Mouse (Mus musculus) bone marrow, adult 2 months (tissue): ENCODE data around the gene Znrf2. TPM values are rescaled to one million over a fixed set of nuclear protein-coding genes. Genes with fewer than 3 reads are reported as not detected.

Experiments used
- H3K27ac ChIP-seq: fragments of 200-500 bp; 2 replicates; pipeline ENCODE4 v1.5.1; 2012; ENCODE audit warnings: low read depth, mild to moderate bottlenecking, control low read depth, inconsistent platforms, low read length; ENCODE audit not compliant: control insufficient read depth, poor library complexity, insufficient read depth
- H3K4me1 ChIP-seq: fragments of 200-500 bp; 2 replicates; pipeline ENCODE4 v1.6.1; 2011; ENCODE audit warnings: low read length; ENCODE audit not compliant: control insufficient read depth, insufficient read depth
- H3K4me3 ChIP-seq: fragments of 200-500 bp; replicated peaks from 2 replicates; pipeline ENCODE3; 2011; ENCODE audit warnings: mild to moderate bottlenecking, low read depth, low read length, control low read depth; ENCODE audit not compliant: control insufficient read depth
- CTCF ChIP-seq: fragments of 200-500 bp; IDR thresholded peaks from 2 replicates; pipeline ENCODE4 v1.5.1; 2011; ENCODE audit warnings: low read length, control low read depth; ENCODE audit not compliant: control insufficient read depth, insufficient read depth
- POLR2A ChIP-seq: fragments of 200-500 bp; IDR thresholded peaks from 2 replicates; pipeline ENCODE4 v1.6.1; 2011; ENCODE audit warnings: low read depth, mild to moderate bottlenecking, control low read depth, low read length, borderline replicate concordance; ENCODE audit not compliant: control insufficient read depth
- WGBS: fragments of 180-500 bp; shearing (Covaris S2); methylation state at CpG from one replicate; pipeline ENCODE4 v1.1.7; 2018; 5-methylcytosine and 5-hydroxymethylcytosine counted together
- polyA plus RNA-seq: library from polyadenylated mRNA; stranded (reverse); fragments of >200 nt; gene quantifications from 2 replicates; pipeline ENCODE4 v1.2.4, GENCODE M21; 2011; ENCODE audit warnings: low replicate concordance; ENCODE audit not compliant: missing spikeins, insufficient read depth, insufficient read length

Znrf2 gene
- polyA plus RNA-seq, 1 experiment = 10.6 TPM

GRCm38 (mm10) chr6:54873029-54873428, 56.3 kb downstream of the Znrf2 start:
- no peak for TF ChIP-seq CTCF
- TF ChIP-seq POLR2A = no peak
- Histone ChIP-seq H3K4me1 (no peaks in the 10 kb centered on the region), H3K27ac (no peak overlapping the region), H3K4me3 (no peak overlapping the region)
- 83% methylated on average over 5 of the region's 5 CpGs for WGBS

DNA sequence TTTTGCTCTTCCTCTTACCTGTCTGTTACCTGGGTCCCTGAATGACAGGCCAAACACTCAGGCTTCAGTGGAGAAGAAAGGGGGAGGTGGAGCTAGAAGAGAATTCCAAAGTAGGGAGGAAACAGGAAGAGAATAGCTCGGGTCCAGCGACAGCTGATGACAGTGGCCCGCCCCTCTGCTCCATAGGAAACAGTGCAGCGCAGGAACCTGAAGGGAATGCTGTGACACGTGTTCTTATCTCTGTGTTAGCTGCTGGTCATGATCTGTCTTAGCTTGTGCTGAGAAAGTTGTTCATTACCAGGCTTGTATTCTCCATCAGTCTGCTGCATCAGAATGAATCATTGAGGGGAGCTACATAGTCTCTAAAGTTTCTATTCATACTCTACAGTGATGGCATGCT, 60.1 kb downstream of the Znrf2 start:
- Histone ChIP-seq H3K4me1 (no peaks in the 10 kb centered on the region), H3K27ac (no peak overlapping the region), H3K4me3 (no peak overlapping the region)
- no peak for TF ChIP-seq CTCF
- TF ChIP-seq POLR2A = no peak
- 54% methylated on average over 5 of the region's 5 CpGs for WGBS

GRCm38 (mm10) chr6:54877651-54878050, 60.9 kb downstream of the Znrf2 start:
- H3K27ac ChIP-seq = no peak overlapping the region
- TF ChIP-seq POLR2A (no peak), CTCF (no peak)
- no peak overlapping the region for H3K4me3 ChIP-seq
- 70% methylated on average over 3 of the region's 3 CpGs for WGBS
- no peaks in the 10 kb centered on the region for H3K4me1 ChIP-seq

DNA sequence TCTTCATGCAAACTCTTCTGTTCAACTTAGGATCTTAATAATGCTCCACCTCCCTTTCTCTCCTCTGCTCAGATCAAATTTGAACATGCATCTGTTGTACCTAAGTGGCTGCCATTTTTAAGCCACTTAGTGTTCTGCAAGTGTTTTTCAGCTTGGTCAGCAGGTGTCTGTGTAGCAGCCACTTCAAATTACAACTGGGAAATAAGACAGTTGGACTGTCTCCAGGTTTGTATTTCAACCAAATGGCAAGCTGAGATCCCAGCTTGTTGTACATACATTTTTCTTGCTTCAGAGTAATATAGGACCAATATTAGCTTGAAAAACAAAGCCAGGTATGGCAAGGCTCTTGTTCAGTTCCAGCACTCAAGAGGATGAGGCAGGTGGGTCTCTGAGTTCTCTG, 61.8 kb downstream of the Znrf2 start:
- Histone ChIP-seq H3K27ac (no peak overlapping the region), H3K4me1 (no peaks in the 10 kb centered on the region), H3K4me3 (no peak overlapping the region)
- no peak for TF ChIP-seq CTCF
- no peak for TF ChIP-seq POLR2A

DNA sequence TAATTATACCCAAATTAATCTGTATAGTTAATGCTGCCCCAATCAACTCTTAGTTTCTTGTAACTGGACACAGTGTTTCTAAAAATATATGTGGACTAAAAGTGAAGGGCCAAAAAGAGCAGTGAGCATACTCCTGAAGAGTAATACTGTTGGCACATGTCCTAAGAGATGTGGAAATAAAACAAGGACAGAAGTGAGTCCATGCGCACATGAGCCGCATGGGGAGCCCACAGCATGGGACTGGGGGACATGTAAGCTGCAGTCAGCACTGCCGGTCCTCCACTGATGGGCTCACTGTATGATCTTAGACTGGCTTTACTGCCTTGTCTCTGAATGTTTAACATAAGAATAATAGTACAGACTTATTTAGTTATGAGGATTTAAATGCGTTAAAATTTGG, 63.4 kb downstream of the Znrf2 start:
- TF ChIP-seq CTCF (no peak), POLR2A (no peak)
- no peaks in the 10 kb centered on the region for H3K4me1 ChIP-seq
- H3K27ac ChIP-seq = no peak overlapping the region
- 85% methylated on average over 4 of the region's 4 CpGs for WGBS
- no peak overlapping the region for H3K4me3 ChIP-seq

GRCm38 (mm10) chr6:54883424-54883823, 66.7 kb downstream of the Znrf2 start:
- Histone ChIP-seq H3K27ac (no peak overlapping the region), H3K4me3 (no peak overlapping the region), H3K4me1 (no peaks in the 10 kb centered on the region)
- 84% methylated on average over 2 of the region's 2 CpGs for WGBS
- TF ChIP-seq POLR2A (no peak), CTCF (no peak)

DNA sequence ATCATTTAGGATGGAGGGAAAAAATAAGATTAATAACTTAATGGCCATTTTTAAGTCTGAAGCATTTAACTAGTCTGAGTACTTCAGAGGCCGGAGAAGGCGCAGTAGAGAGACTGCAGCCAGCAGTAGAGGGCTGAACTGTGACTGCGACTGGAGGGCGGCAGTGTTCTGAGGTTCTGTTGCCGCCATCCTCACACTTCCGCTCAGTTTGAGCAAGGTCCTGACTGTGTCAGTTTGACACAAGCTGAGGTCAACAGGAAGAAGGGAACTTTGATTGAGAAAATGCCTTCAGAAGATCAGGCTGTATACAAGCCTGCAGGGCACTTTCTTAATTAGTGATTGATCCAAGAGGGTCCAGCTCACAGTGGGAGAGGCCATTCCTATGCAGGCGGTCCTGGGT, 69.5 kb downstream of the Znrf2 start:
- Histone ChIP-seq H3K4me3 (no peak overlapping the region), H3K4me1 (no peaks in the 10 kb centered on the region), H3K27ac (no peak overlapping the region)
- WGBS = 76% methylated on average over 7 of the region's 7 CpGs
- TF ChIP-seq CTCF (no peak), POLR2A (no peak)

- Histone ChIP-seq H3K27ac (no peak overlapping the region), H3K4me1 (no peaks in the 10 kb centered on the region), H3K4me3 (no peak overlapping the region)
- 85% methylated on average over 9 of the region's 9 CpGs for WGBS
- TF ChIP-seq POLR2A = no peak
- TF ChIP-seq CTCF = no peak
These were observed 73.5 kb downstream of the Znrf2 start for GRCm38 (mm10) chr6:54890221-54890620.

- H3K27ac ChIP-seq = no peak overlapping the region
- no peaks in the 10 kb centered on the region for H3K4me1 ChIP-seq
- TF ChIP-seq CTCF (no peak), POLR2A (no peak)
- no peak overlapping the region for H3K4me3 ChIP-seq
- 68% methylated on average over 3 of the region's 3 CpGs for WGBS
These were observed 74.7 kb downstream of the Znrf2 start for GRCm38 (mm10) chr6:54891384-54891783.

DNA sequence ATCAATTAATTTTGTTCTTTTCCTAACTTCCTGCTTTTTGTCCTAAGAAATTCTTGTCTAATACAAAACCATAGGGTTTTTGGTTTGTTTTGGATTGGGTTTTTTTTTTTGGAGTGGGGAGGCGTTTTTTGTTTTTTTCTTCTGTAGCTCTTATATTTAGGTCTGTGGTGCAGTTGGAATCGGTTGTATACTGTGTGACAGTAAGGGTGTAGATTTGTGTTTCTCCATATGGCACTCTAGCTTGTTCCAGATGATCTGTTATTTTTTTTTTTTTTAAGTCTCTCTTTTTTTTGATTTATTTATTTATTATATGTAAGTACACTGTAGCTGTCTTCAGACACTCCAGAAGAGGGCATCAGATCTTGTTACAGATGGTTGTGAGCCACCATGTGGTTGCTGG, 83.5 kb downstream of the Znrf2 start:
- no peak for TF ChIP-seq POLR2A
- no peak for TF ChIP-seq CTCF
- 76% methylated on average over 2 of the region's 2 CpGs for WGBS
- Histone ChIP-seq H3K4me3 (no peak overlapping the region), H3K27ac (no peak overlapping the region), H3K4me1 (no peaks in the 10 kb centered on the region; the same call in 1 of the 2 replicates)
